Mouse (Mus musculus): ENCODE data around the gene Rnase11.
"Not testable (repeated sequence)": the region's sequence is repeated elsewhere in the genome, so short reads cannot be mapped to it uniquely, and the experiment has no call there.

Rnase11 gene

GRCm38 (mm10) chr14:51079180-51079579 is 29.2 kb upstream of the Rnase11 start:
- DNase-seq, result no peak

- no peak for DNase-seq
Measured at GRCm38 (mm10) chr14:51074335-51074734, 24.4 kb upstream of the Rnase11 start, which contains the start of gene Olfr750. TSS of gene Olfr750 (minus strand) at chr14:51074435.

GRCm38 (mm10) chr14:51069617-51070016 is 19.7 kb upstream of the Rnase11 start:
- peak; percentile 43 for DNase-seq

- no peak for DNase-seq
Measured at GRCm38 (mm10) chr14:51068956-51069355, 19.0 kb upstream of the Rnase11 start.

GRCm38 (mm10) chr14:51060761-51061160 is 10.8 kb upstream of the Rnase11 start:
- DNase-seq, result no peak

GRCm38 (mm10) chr14:51057401-51057831 is 7.5 kb upstream of the Rnase11 start, which contains the start of gene Rnase12:
TSS of gene Rnase12 (minus strand) at chr14:51057661.
- DNase-seq, result no peak

- DNase-seq, result no peak
Measured at GRCm38 (mm10) chr14:51054243-51055237, 4.6 kb upstream of the Rnase11 start.

- DNase-seq, result no peak
Measured at GRCm38 (mm10) chr14:51053176-51053575, 3.2 kb upstream of the Rnase11 start.

GRCm38 (mm10) chr14:51051941-51052340 is 2.0 kb upstream of the Rnase11 start:
- no peak for DNase-seq

GRCm38 (mm10) chr14:51047846-51048245 is 2.1 kb downstream of the Rnase11 start:
- DNase-seq, result no peak

GRCm38 (mm10) chr14:51041769-51042168 is 8.2 kb downstream of the Rnase11 start, which contains the start of gene Rnase9:
TSS of gene Rnase9 (minus strand) at chr14:51041869.
- no peak for DNase-seq

GRCm38 (mm10) chr14:51036214-51036613 is 13.7 kb downstream of the Rnase11 start:
- DNase-seq, result no peak

GRCm38 (mm10) chr14:51035206-51035605 is 14.8 kb downstream of the Rnase11 start:
- DNase-seq, result no peak

- no peak for DNase-seq
Measured at GRCm38 (mm10) chr14:51027387-51028155, 22.4 kb downstream of the Rnase11 start.

GRCm38 (mm10) chr14:51026391-51027133 is 23.4 kb downstream of the Rnase11 start:
- DNase-seq, result peak; percentile 70

GRCm38 (mm10) chr14:51024820-51025219 is 25.1 kb downstream of the Rnase11 start:
- no peak for DNase-seq

GRCm38 (mm10) chr14:51023457-51023856 is 26.5 kb downstream of the Rnase11 start:
- DNase-seq, result no peak

- DNase-seq, result no peak
Measured at GRCm38 (mm10) chr14:51017256-51017655, 32.7 kb downstream of the Rnase11 start.

GRCm38 (mm10) chr14:51015780-51016179 is 34.2 kb downstream of the Rnase11 start:
- DNase-seq, result no peak

- DNase-seq, result not testable (repeated sequence)
Measured at GRCm38 (mm10) chr14:51014724-51015123, 35.2 kb downstream of the Rnase11 start.

GRCm38 (mm10) chr14:51009572-51009971 is 40.4 kb downstream of the Rnase11 start:
- DNase-seq, result no peak

GRCm38 (mm10) chr14:51008781-51009180 is 41.2 kb downstream of the Rnase11 start:
- DNase-seq, result no peak

All from thymus, postnatal 25 days (tissue).